Mouse (Mus musculus) olfactory bulb, adult 2 months (tissue): ENCODE measurements around the gene Aimp1. TPM values are rescaled to one million over a fixed set of nuclear protein-coding genes. Genes with fewer than 3 reads are reported as not detected.

Experiments used
- H3K27ac ChIP-seq: fragments of 200-500 bp; 2 replicates; pipeline ENCODE4 v1.5.1; 2012; ENCODE audit warnings: low read depth, low read length; ENCODE audit not compliant: insufficient read depth
- H3K4me1 ChIP-seq: fragments of 200-500 bp; 2 replicates; pipeline ENCODE4 v1.6.1; 2012; ENCODE audit warnings: low read length; ENCODE audit not compliant: control insufficient read depth, insufficient read depth
- H3K4me3 ChIP-seq: fragments of 200-500 bp; 2 replicates; pipeline ENCODE4 v1.5.1; 2012; ENCODE audit warnings: mild to moderate bottlenecking, low read depth, low read length, moderate library complexity; ENCODE audit not compliant: insufficient read depth
- CTCF ChIP-seq: fragments of 200-500 bp; IDR thresholded peaks from 2 replicates; pipeline ENCODE4 v1.5.1; 2012; ENCODE audit warnings: low read depth, mild to moderate bottlenecking, low read length, moderate library complexity; ENCODE audit not compliant: insufficient read depth
- POLR2A ChIP-seq: fragments of 200-500 bp; IDR thresholded peaks from 2 replicates; pipeline ENCODE4 v1.6.1; 2012; ENCODE audit warnings: mild to moderate bottlenecking, low read depth, low read length, moderate library complexity; ENCODE audit not compliant: insufficient read depth
- WGBS: fragments of 180-500 bp; shearing (Covaris S2); methylation state at CpG from one replicate; pipeline ENCODE4 v1.1.7; 2018; 5-methylcytosine and 5-hydroxymethylcytosine counted together
- polyA plus RNA-seq: library from polyadenylated mRNA; stranded (reverse); fragments of >200 nt; gene quantifications from 2 replicates; pipeline ENCODE4 v1.2.4, GENCODE M21; 2012; ENCODE audit warnings: low replicate concordance; ENCODE audit not compliant: missing spikeins, insufficient read depth, insufficient read length

Gene Aimp1
- not detected in 2 replicates for polyA plus RNA-seq

DNA sequence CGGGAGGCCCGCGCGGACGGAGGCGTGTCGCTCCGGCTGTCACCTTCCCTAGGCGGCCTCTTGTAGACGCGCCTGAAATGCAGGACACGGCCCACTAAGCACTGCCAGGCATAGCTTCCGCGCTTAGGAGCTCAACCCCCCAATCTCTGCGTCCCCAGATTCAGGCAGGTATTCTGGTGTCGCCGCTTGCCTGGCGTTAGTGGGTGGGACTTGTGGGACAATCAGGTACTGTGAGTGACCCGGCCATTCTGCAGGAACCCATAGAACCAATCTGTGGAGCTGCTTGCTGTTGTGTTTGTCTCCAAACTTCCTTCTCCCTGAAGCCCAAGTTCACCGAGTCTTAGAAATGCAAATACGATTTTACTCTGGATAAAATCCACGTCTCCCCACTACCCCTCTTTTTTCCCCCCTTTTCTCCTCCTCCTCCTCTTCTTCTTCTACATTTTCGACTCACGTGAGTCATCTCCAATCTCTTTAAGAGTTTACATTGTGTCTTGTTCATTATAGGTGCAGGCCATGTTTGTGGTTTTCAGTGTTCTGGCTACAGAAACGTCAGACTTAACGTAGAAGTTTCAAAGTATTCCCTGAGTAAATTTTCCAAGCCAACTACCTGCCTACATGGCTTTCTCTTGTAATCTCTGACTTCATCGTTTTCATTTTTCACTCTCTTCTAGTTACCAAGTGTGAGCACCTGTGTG, at the start of gene Aimp1:
Aimp1 (minus strand) TSS at position 140 of the 698 bp plus-strand sequence.
- H3K4me3 ChIP-seq, result peak within 1 kb of the TSS; percentile 72
- no peak for TF ChIP-seq CTCF
- no peak for TF ChIP-seq POLR2A
- H3K27ac ChIP-seq, result peak within 1 kb of the TSS; percentile 98
- H3K4me1 ChIP-seq, result 0 out of 2 replicates have a peak, but pooled peaks cover 2% of the 10 kb centered on the region
- WGBS, result 1% methylated on average over 27 of the region's 27 CpGs

GRCm38 (mm10) chr3:132724326-132724725, 40.2 kb upstream of the Aimp1 start:
- H3K27ac ChIP-seq, result no peak overlapping the region
- no peak overlapping the region for H3K4me3 ChIP-seq
- H3K4me1 ChIP-seq, result no peaks in the 10 kb centered on the region
- TF ChIP-seq CTCF (no peak), POLR2A (no peak)
- WGBS, result 90% methylated on average over 3 of the region's 3 CpGs

DNA sequence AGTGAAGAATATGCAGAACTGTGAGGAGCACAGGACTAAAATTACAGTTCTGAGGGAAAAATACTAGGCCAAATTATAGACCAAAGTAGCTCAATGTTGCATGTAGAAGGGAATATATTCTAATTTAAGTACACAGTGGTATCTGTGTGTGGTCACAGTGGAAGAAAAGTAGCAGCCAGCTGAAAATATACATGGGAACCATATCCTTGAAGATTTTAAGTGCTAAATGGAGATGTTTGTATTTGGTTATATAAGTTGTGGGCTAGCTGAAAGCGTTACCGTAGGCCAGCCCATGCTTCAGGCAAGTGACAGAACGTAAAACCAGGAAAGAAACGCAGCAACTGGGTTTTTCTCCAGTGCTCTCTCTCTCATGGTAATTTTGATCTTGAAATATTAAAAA, 33.1 kb upstream of the Aimp1 start:
- WGBS, result 95% methylated on average over 4 of the region's 4 CpGs
- Histone ChIP-seq H3K4me1 (no peaks in the 10 kb centered on the region), H3K4me3 (no peak overlapping the region), H3K27ac (no peak overlapping the region)
- TF ChIP-seq CTCF (no peak), POLR2A (no peak)

GRCm38 (mm10) chr3:132713913-132714312, 29.7 kb upstream of the Aimp1 start:
- H3K4me3 ChIP-seq, result no peak overlapping the region
- 78% methylated on average over 5 of the region's 5 CpGs for WGBS
- TF ChIP-seq POLR2A, result no peak
- no peak for TF ChIP-seq CTCF

DNA sequence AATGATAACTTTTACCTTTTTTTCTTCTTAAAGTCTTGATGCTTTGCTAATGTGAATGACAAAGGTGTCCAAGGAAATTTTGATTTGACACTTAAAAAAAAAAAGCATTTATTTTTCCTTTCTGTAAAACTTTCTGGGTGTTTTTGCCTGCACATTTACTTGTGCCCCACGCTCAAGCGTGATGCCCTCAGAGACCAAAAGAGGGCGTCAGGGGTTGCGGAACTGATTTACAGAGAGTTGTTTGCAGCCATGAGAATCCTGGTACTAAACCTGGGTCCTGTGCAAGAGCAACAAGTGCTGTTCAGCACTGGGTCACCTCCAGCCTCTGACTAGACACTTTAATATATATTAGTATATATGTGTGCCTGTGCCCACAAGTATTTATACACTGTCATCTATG, 22.8 kb upstream of the Aimp1 start:
- 85% methylated on average over 4 of the region's 4 CpGs for WGBS
- no peak overlapping the region for H3K27ac ChIP-seq
- TF ChIP-seq CTCF (no peak), POLR2A (no peak)
- no peaks in the 10 kb centered on the region for H3K4me1 ChIP-seq
- H3K4me3 ChIP-seq, result no peak overlapping the region

More at GRCm38 (mm10) chr3:132713913-132714312, 29.7 kb upstream of the Aimp1 start:
- Histone ChIP-seq H3K4me1 (no peaks in the 10 kb centered on the region), H3K27ac (no peak overlapping the region)

- TF ChIP-seq POLR2A (no peak), CTCF (no peak)
- Histone ChIP-seq H3K27ac (no peak overlapping the region), H3K4me3 (no peak overlapping the region), H3K4me1 (no peaks in the 10 kb centered on the region)
- WGBS, result 89% methylated on average over 3 of the region's 3 CpGs
Observed at GRCm38 (mm10) chr3:132704216-132704615, 20.0 kb upstream of the Aimp1 start.

DNA sequence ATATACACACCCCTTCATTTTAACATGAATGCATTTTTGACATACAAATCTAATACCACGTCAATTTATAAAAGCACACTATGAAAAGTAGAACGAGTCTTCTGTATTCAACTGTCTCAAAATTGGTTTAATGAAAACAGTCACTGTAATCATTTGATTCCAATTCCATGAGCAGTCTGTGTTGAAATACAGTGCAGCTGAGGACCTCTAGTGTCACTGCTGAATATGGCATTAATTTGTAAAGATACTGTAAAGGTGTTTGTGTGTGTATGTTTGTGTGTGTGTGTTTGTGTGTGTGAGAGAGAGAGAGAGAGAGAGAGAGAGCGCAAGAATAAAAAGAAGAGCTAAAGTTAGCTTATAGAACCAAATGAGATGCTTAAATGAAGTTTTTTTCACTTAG, 17.2 kb upstream of the Aimp1 start:
- WGBS, result 50% methylated on average over 3 of the region's 3 CpGs
- TF ChIP-seq POLR2A (no peak), CTCF (no peak)
- H3K27ac ChIP-seq, result no peak overlapping the region
- H3K4me3 ChIP-seq, result no peak overlapping the region
- no peaks in the 10 kb centered on the region for H3K4me1 ChIP-seq

- peak within 1 kb of the TSS; percentile 72 for H3K4me3 ChIP-seq
- under 1% methylated on average over 42 of the region's 42 CpGs for WGBS
- 0 out of 2 replicates have a peak, but pooled peaks cover 2% of the 10 kb centered on the region for H3K4me1 ChIP-seq
- peak within 1 kb of the TSS; percentile 98 for H3K27ac ChIP-seq
- no peak for TF ChIP-seq CTCF
- peak; percentile 42; the same call in 1 of the 2 replicates for TF ChIP-seq POLR2A
Observed at GRCm38 (mm10) chr3:132683447-132684230, 531 bp downstream of the Aimp1 start, which contains the start of gene Tbck. TSS of gene Tbck (plus strand) at chr3:132684144.

DNA sequence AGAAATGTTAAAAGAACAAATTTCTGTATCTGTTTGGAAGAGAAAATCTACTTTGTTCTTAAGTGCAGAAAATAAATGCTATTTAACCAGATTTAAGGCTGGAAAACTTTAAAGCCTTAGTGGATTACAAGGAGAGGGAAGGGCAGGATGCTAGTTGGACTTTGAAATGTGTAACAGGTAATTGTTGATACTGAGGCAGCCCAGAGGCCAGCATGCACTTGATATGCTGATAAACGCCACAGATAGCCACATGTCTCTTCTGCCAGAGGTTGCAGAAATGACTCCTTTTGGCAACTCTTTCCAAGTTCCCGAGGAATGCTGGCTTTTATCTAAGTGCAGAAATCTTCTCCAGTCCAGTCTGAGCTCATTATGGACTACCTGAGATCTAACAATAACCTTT, 6.7 kb downstream of the Aimp1 start:
- H3K4me3 ChIP-seq, result no peak overlapping the region
- H3K4me1 ChIP-seq, result no peaks in the 10 kb centered on the region
- 85% methylated on average over 2 of the region's 2 CpGs for WGBS
- TF ChIP-seq CTCF, result no peak
- TF ChIP-seq POLR2A, result no peak
- no peak overlapping the region for H3K27ac ChIP-seq
